Mouse (Mus musculus): Measurements from ENCODE around the gene Il17rc. TPM values are rescaled to one million over a fixed set of nuclear protein-coding genes. Genes with fewer than 3 reads are reported as not detected.
A peak's percentile ranks its signal among the peaks of the same experiment; 100 is the strongest.

Gene Il17rc
- polyA plus RNA-seq, 1 experiment from 2014 or later = 73.6 TPM

DNA sequence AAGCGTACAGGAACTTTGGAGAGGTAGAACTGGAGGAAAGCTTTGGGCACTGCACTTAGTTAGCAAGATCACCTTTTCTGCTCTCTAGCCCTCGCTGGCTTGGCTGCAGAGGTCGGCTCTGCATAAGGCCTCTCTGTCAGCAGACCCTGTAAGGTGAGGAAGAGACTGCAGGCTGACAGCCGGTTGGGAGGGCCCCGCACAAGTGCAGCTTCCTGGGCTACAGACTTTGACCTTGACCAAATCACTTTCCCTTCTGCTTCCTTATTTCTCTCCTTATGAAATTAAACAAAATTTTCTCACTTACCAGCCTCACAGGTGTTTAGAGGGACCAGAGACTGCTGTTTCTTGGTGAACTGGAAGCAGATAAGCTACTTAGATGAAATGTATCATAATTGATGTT lies 16.2 kb upstream of the Il17rc start:
- DNase-seq (ENCODE audit: low spot score) (no peak), ATAC-seq (ENCODE audit: low FRiP score, low TSS enrichment) (no peak)
- Histone ChIP-seq H3K4me1 (replicated peaks; ENCODE audit: control insufficient read depth, insufficient read depth) (peaks cover 6% of the 10 kb centered on the region; the same call in 1 of the 2 replicates), H3K36me3 (ENCODE audit: control insufficient read depth, insufficient read depth, low read length) (no peaks in the 10 kb centered on the region), H3K9ac (ENCODE audit: low read length) (no peak overlapping the region), H3K27me3 (ENCODE audit: control insufficient read depth, insufficient read depth, low read length) (no peaks in the 10 kb centered on the region), H3K4me2 (replicated peaks; ENCODE audit: low read depth) (no peak overlapping the region), H3K4me3 (ENCODE audit: low read depth, low read length) (no peak overlapping the region), H3K9me3 (ENCODE audit: control insufficient read depth, low read length) (no peaks in the 10 kb centered on the region), H3K27ac (replicated peaks) (no peak overlapping the region)
- TF ChIP-seq EP300 (optimal IDR thresholded peaks at IDR 0.05) = no peak
- no peak for TF ChIP-seq CTCF (IDR thresholded peaks at IDR 0.05; ENCODE audit: low read depth)
- 62% methylated on average over 5 of the region's 5 CpGs for whole genome bisulfite sequencing

DNA sequence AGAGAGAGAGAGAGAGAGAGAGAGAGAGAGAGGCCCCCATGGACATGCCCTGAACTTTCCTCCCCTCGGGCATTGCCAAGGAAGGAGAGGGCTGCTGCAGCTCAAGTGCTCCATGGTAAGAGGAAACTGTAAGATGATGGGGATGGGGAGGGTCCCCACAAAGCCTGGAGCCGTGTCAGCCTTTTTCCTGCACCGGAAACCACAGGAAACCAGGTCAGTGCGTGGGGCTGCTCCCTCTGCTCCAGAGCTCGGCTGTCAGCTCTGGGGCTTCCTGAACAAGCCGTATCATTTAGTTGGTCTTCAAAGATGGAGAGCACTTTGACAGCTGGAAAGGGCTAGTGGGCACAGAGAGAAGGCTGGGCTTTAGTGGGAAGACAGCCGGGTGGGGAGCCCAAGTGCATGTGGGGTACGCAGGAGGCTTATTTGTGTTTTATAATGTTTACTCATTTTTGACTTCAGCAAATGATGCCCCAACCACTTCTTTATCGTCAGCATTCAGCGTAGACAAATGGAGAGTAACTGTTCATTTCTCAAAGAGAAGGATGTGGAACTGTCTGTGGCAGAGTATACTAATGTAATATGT lies 13.2 kb upstream of the Il17rc start, which contains the start of gene Il17re:
Il17re (plus strand) TSS at position 533 of the 583 bp plus-strand sequence.
- Histone ChIP-seq H3K36me3 (ENCODE audit: control insufficient read depth, insufficient read depth, low read length) (no peaks in the 10 kb centered on the region), H3K9me3 (ENCODE audit: control insufficient read depth, low read length) (no peaks in the 10 kb centered on the region), H3K4me2 (replicated peaks; ENCODE audit: low read depth) (peak within 1 kb of the TSS; percentile 57), H3K4me1 (replicated peaks; ENCODE audit: control insufficient read depth, insufficient read depth) (no peaks in the 10 kb centered on the region; the same call in 1 of the 2 replicates), H3K9ac (ENCODE audit: low read length) (peak within 1 kb of the TSS; percentile 65), H3K4me3 (ENCODE audit: low read depth, low read length) (peak within 1 kb of the TSS; percentile 34), H3K27ac (replicated peaks) (peak within 1 kb of the TSS; percentile 91), H3K27me3 (ENCODE audit: control insufficient read depth, insufficient read depth, low read length) (no peaks in the 10 kb centered on the region)
- DNase-seq (ENCODE audit: low spot score) = no peak
- TF ChIP-seq CTCF (IDR thresholded peaks at IDR 0.05; ENCODE audit: low read depth) (no peak), EP300 (optimal IDR thresholded peaks at IDR 0.05) (no peak)
- ATAC-seq (ENCODE audit: low FRiP score, low TSS enrichment) = no peak
- WGBS = 46% methylated on average over 10 of the region's 10 CpGs

DNA sequence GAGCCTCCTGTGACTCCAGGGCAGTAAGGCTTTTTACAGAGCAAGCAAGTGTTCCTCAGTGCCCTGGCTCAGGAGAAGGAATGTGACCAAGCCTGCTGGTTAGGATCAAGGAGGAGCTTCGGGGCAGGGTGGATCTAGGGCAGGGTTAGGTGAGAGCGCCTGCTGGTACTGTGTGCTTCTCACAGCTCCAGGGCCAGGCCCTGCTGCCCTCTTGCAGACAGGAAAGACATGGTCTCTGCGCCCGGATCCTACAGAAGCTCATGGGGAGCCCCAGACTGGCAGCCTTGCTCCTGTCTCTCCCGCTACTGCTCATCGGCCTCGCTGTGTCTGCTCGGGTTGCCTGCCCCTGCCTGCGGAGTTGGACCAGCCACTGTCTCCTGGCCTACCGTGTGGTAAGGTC lies 12.6 kb upstream of the Il17rc start:
- peak overlapping the region; percentile 57 for H3K4me2 ChIP-seq (replicated peaks; ENCODE audit: low read depth)
- no peaks in the 10 kb centered on the region; the same call in 1 of the 2 replicates for H3K4me1 ChIP-seq (replicated peaks; ENCODE audit: control insufficient read depth, insufficient read depth)
- no peaks in the 10 kb centered on the region for H3K36me3 ChIP-seq (ENCODE audit: control insufficient read depth, insufficient read depth, low read length)
- WGBS = 37% methylated on average over 10 of the region's 10 CpGs
- peak; percentile 31; the same call in 1 of the 2 replicates for TF ChIP-seq CTCF (IDR thresholded peaks at IDR 0.05; ENCODE audit: low read depth)
- peak; percentile 50 for TF ChIP-seq EP300 (optimal IDR thresholded peaks at IDR 0.05)
- peak overlapping the region; percentile 65 for H3K9ac ChIP-seq (ENCODE audit: low read length)
- ATAC-seq (ENCODE audit: low FRiP score, low TSS enrichment) (peak; percentile 98), DNase-seq (ENCODE audit: low spot score) (peak; percentile 89)
- H3K27ac ChIP-seq (replicated peaks) = peak overlapping the region; percentile 91
- no peaks in the 10 kb centered on the region for H3K27me3 ChIP-seq (ENCODE audit: control insufficient read depth, insufficient read depth, low read length)
- peak overlapping the region; percentile 34 for H3K4me3 ChIP-seq (ENCODE audit: low read depth, low read length)
- H3K9me3 ChIP-seq (ENCODE audit: control insufficient read depth, low read length) = no peaks in the 10 kb centered on the region

DNA sequence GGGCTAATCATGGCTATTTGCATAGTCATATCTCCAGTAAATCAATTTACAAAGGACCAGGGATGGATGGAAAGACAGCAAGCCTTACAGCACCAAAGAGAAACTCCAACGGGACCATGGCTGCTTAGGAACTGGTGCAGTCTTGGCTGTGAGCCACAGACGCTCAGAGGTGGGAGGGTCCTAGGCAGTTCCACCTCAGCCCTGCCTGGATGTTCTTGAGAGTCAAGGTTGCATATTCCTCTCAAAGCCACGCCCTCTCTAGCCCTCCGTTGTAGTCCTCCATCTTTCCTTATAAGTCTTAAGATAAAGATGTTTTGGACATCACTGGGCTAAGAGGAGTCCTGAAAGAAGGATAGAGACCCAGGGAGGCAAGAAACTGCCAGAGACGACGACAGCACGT lies 7.2 kb upstream of the Il17rc start:
- no peak overlapping the region for H3K4me2 ChIP-seq (replicated peaks; ENCODE audit: low read depth)
- no peak overlapping the region for H3K4me3 ChIP-seq (ENCODE audit: low read depth, low read length)
- H3K36me3 ChIP-seq (ENCODE audit: control insufficient read depth, insufficient read depth, low read length) = no peaks in the 10 kb centered on the region
- no peak for DNase-seq (ENCODE audit: low spot score)
- H3K27me3 ChIP-seq (ENCODE audit: control insufficient read depth, insufficient read depth, low read length) = no peaks in the 10 kb centered on the region
- TF ChIP-seq CTCF (IDR thresholded peaks at IDR 0.05; ENCODE audit: low read depth) (no peak), EP300 (optimal IDR thresholded peaks at IDR 0.05) (no peak)
- no peaks in the 10 kb centered on the region for H3K9me3 ChIP-seq (ENCODE audit: control insufficient read depth, low read length)
- H3K4me1 ChIP-seq (replicated peaks; ENCODE audit: control insufficient read depth, insufficient read depth) = no peaks in the 10 kb centered on the region
- no peak overlapping the region for H3K9ac ChIP-seq (ENCODE audit: low read length)
- no peak for ATAC-seq (ENCODE audit: low FRiP score, low TSS enrichment)
- H3K27ac ChIP-seq (replicated peaks) = no peak overlapping the region
- WGBS = 62% methylated on average over 7 of the region's 7 CpGs

DNA sequence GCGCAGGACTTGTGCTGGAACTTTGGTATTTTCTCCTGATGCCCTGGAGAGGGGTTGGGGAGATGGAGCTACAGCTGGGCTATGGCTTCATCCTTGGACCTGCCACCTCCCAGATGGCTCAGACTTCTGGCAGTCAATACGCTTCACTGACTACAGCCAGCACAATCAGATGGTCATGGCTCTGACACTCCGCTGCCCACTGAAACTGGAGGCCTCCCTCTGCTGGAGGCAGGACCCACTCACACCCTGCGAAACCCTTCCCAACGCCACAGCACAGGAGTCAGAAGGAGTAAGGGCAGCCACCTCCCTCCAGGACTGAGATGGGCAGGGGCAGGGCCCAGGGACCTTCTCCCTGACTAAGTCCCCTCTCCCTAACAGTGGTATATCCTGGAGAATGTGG lies 5.6 kb upstream of the Il17rc start:
- TF ChIP-seq CTCF (IDR thresholded peaks at IDR 0.05; ENCODE audit: low read depth) = peak; percentile 66
- TF ChIP-seq EP300 (optimal IDR thresholded peaks at IDR 0.05) = no peak
- Histone ChIP-seq H3K9ac (ENCODE audit: low read length) (no peak overlapping the region), H3K27me3 (ENCODE audit: control insufficient read depth, insufficient read depth, low read length) (no peaks in the 10 kb centered on the region), H3K27ac (replicated peaks) (no peak overlapping the region), H3K4me3 (ENCODE audit: low read depth, low read length) (no peak overlapping the region), H3K4me1 (replicated peaks; ENCODE audit: control insufficient read depth, insufficient read depth) (no peaks in the 10 kb centered on the region), H3K9me3 (ENCODE audit: control insufficient read depth, low read length) (no peaks in the 10 kb centered on the region), H3K4me2 (replicated peaks; ENCODE audit: low read depth) (no peak overlapping the region), H3K36me3 (ENCODE audit: control insufficient read depth, insufficient read depth, low read length) (no peaks in the 10 kb centered on the region)
- ATAC-seq (ENCODE audit: low FRiP score, low TSS enrichment) (no peak; the same call in 1 of the 2 replicates), DNase-seq (ENCODE audit: low spot score) (no peak)
- 55% methylated on average over 5 of the region's 5 CpGs for WGBS

DNA sequence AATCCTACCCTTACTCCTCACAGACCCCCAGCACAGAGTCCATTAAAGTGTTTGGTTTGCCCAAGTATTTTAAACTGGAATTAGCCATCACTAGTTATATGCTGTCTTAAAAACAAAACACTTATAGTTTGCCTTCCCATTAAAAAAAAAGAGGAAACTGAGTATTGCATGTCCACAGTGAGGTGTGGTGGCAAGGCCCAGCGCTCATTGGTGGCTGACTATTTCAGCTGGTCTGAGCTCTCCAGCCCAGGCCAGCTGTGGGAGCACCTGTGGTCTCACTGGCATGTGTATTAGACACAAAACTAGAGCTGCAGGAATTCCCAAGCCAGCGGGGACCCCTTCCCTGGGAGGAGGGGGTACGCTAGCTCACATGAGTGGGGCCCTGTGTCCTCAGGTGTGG lies 2.7 kb upstream of the Il17rc start:
- DNase-seq (ENCODE audit: low spot score) (no peak), ATAC-seq (ENCODE audit: low FRiP score, low TSS enrichment) (no peak)
- Histone ChIP-seq H3K4me1 (replicated peaks; ENCODE audit: control insufficient read depth, insufficient read depth) (peaks cover 8% of the 10 kb centered on the region), H3K27me3 (ENCODE audit: control insufficient read depth, insufficient read depth, low read length) (no peaks in the 10 kb centered on the region), H3K4me2 (replicated peaks; ENCODE audit: low read depth) (no peak overlapping the region), H3K36me3 (ENCODE audit: control insufficient read depth, insufficient read depth, low read length) (no peaks in the 10 kb centered on the region), H3K27ac (replicated peaks) (no peak overlapping the region), H3K9ac (ENCODE audit: low read length) (no peak overlapping the region), H3K9me3 (ENCODE audit: control insufficient read depth, low read length) (no peaks in the 10 kb centered on the region), H3K4me3 (ENCODE audit: low read depth, low read length) (no peak overlapping the region)
- TF ChIP-seq CTCF (IDR thresholded peaks at IDR 0.05; ENCODE audit: low read depth) (no peak), EP300 (optimal IDR thresholded peaks at IDR 0.05) (no peak)
- WGBS = 71% methylated on average over 3 of the region's 3 CpGs
